In genomic region chr13:51170691-51171680, GRCm38 (mm10) we compare ENCODE assay signal across 8 mouse cellular contexts. TPM values are rescaled to one million over a fixed set of nuclear protein-coding genes. Genes with fewer than 3 reads are reported as not detected.
DNase-seq lines count a peak whose midpoint lies in the region; ATAC-seq lines count a peak whose summit lies in the region.

Gene Nxnl2, plus strand, starts transcription at chr13:51171022.

- no peak within 1 kb of the TSS for H3K27ac ChIP-seq in embryonic facial prominence, embryonic 13.5 days

- intact Hi-C loops in heart, postnatal 10 days (cut with DNase I): loop anchor here (5.0 kb wide), 2 partner anchors 69 to 209 kb away; partner anchors contain the start of gene Spin1

- peak within 1 kb of the TSS; percentile 55 for H3K4me3 ChIP-seq in embryonic facial prominence, embryonic 13.5 days

- H3K4me1 ChIP-seq in embryonic facial prominence, embryonic 13.5 days: peaks cover 18% of the 10 kb centered on the region

- H3K36me3 ChIP-seq in embryonic facial prominence, embryonic 13.5 days: no peaks in the 10 kb centered on the region

- peak within 1 kb of the TSS; percentile 99 for H3K4me2 ChIP-seq in embryonic facial prominence, embryonic 13.5 days

- DNase-seq in adrenal gland, adult 18-20 months (ENCODE audit: low spot score in 2 of 2): peak; percentile 30 to 59
- peak; percentile 56 to 61 for DNase-seq in heart, postnatal 10 days
- peak; percentile 75 to 77 for DNase-seq in kidney, postnatal 25 days
- DNase-seq in retina, postnatal 7 days (ENCODE audit: low read depth, low spot score): peak; percentile 83
- DNase-seq in urinary bladder, postnatal 10 days (ENCODE audit: low spot score): peak; percentile 14

- peak; percentile 87 for ATAC-seq in CD4-positive, CD25-positive, alpha-beta regulatory T cell, adult 4 months
- ATAC-seq in embryonic facial prominence, embryonic 13.5 days (ENCODE audit: insufficient number of reproducible peaks, insufficient read depth, low FRiP score, low TSS enrichment, low read depth): peak; percentile 72
- peak; percentile 80 for ATAC-seq in megakaryocyte, adult 5-6 weeks (ENCODE audit: poor library complexity, severe bottlenecking)

- under 1% methylated on average over 64 of the region's 64 CpGs for WGBS in embryonic facial prominence, embryonic 13.5 days

- H3K9me3 ChIP-seq in embryonic facial prominence, embryonic 13.5 days: no peaks in the 10 kb centered on the region

- peak within 1 kb of the TSS; percentile 70 for H3K9ac ChIP-seq in embryonic facial prominence, embryonic 13.5 days

- peaks cover 33% of the 10 kb centered on the region for H3K27me3 ChIP-seq in embryonic facial prominence, embryonic 13.5 days

RNA-seq across cellular contexts. Expression of gene Nxnl2, which starts in this region (rescaled TPM):
- polyA plus RNA-seq in CD4-positive, CD25-positive, alpha-beta regulatory T cell, adult 4 months (2017; shearing (Covaris generic)): under 1 TPM in 1 of 2 experiments, not detected in 1; 0.56 TPM
- under 1 TPM; 0.27 to 0.67 TPM for total RNA-seq in adrenal gland, adult 18-20 months (2021)
- polyA plus RNA-seq in embryonic facial prominence, embryonic 13.5 days (2015; fragmentation: Nextera tagmentation; extraction: Ambion mirVana): 5.8 and 6.0 TPM in 2 replicates
- total RNA-seq in heart, postnatal 10 days (2021): 1 to 10 TPM; 1.3 to 3.3 TPM
- total RNA-seq in megakaryocyte, adult 5-6 weeks (2015): 1.2 TPM in 1 of 2 replicates, not detected in the other
- total RNA-seq in megakaryocyte, adult 5-6 weeks (2017): 0.29 and 0.33 TPM in 2 replicates

Comparison
In these comparisons a context has a peak if more than half of its experiments do, and no peak if none do; other contexts are left out.
1. Peak in ATAC-seq in CD4-positive, CD25-positive, alpha-beta regulatory T cell, adult 4 months; RNA of the gene not detected or under 1 TPM.
2. Peak in DNase-seq in adrenal gland, adult 18-20 months; RNA of the gene not detected or under 1 TPM.
3. DNase-seq: peak in every context shown above with its lines; median percentile 83 in retina, postnatal 7 days; 76 in kidney, postnatal 25 days; 58 in heart, postnatal 10 days; 44 in adrenal gland, adult 18-20 months; 14 in urinary bladder, postnatal 10 days.